Mouse (Mus musculus) lung, embryonic 14.5 days (tissue): ENCODE data around the gene Ubl4a. TPM values are rescaled to one million over a fixed set of nuclear protein-coding genes. Genes with fewer than 3 reads are reported as not detected.

Source experiments
- ATAC-seq: fragments of 200-750 bp; cut with Nextera tagmentation; 2 replicates; pipeline ENCODE4 v1.8.0; 2017; ENCODE audit warnings: mild to moderate bottlenecking, moderate TSS enrichment, moderate library complexity; ENCODE audit not compliant: insufficient read depth
- DNase-seq: peaks from one replicate; pipeline ENCODE4 v3.0.0-alpha.2; 2015
- H3K27ac ChIP-seq: fragments of 300-500 bp; sonication (generic); 2 replicates; pipeline ENCODE4 v1.5.1; 2014; ENCODE audit warnings: low read depth, mild to moderate bottlenecking, moderate library complexity
- H3K27me3 ChIP-seq: fragments of 300-500 bp; sonication (generic); 2 replicates; pipeline ENCODE4 v1.6.1; 2014; ENCODE audit warnings: low read length, control low read depth; ENCODE audit not compliant: insufficient read depth
- H3K36me3 ChIP-seq: fragments of 300-500 bp; sonication (generic); 2 replicates; pipeline ENCODE4 v1.6.1; 2014; ENCODE audit warnings: control low read depth; ENCODE audit not compliant: insufficient read depth
- H3K4me1 ChIP-seq: fragments of 300-500 bp; sonication (generic); 2 replicates; pipeline ENCODE4 v1.6.1; 2014; ENCODE audit warnings: antibody characterized with exemption, control low read depth; ENCODE audit not compliant: insufficient read depth
- H3K4me2 ChIP-seq: fragments of 300-500 bp; sonication (generic); 2 replicates; pipeline ENCODE4 v1.6.1; 2014; ENCODE audit warnings: mild to moderate bottlenecking
- H3K4me3 ChIP-seq: fragments of 300-500 bp; sonication (generic); 2 replicates; pipeline ENCODE4 v1.5.1; 2014; ENCODE audit warnings: low read depth, low read length
- H3K9ac ChIP-seq: fragments of 300-500 bp; sonication (generic); 2 replicates; pipeline ENCODE4 v1.6.1; 2014
- H3K9me3 ChIP-seq: fragments of 300-500 bp; sonication (generic); 2 replicates; pipeline ENCODE4 v1.6.1; 2016; ENCODE audit warnings: low read depth, low read length, control low read depth
- CTCF ChIP-seq: IDR thresholded peaks from 2 replicates; pipeline ENCODE4 v1.5.1; 2016; ENCODE audit warnings: antibody characterized with exemption, low read depth
- WGBS: fragments of 180-500 bp; shearing (Covaris S2); extraction: QIAGEN DNeasy Blood & Tissue Kit; methylation state at CpG from one replicate; pipeline ENCODE4 v1.1.7; 2014; 5-methylcytosine and 5-hydroxymethylcytosine counted together
- polyA plus RNA-seq: library from polyadenylated mRNA; unstranded; fragments of >200 nt; fragmentation: Nextera tagmentation; extraction: Ambion mirVana; gene quantifications from 2 replicates; pipeline ENCODE4 v1.2.1, GENCODE M21; 2014

Gene Ubl4a
- polyA plus RNA-seq = 88.8 and 90.6 TPM in 2 replicates

- ATAC-seq = peak; percentile 91
- Histone ChIP-seq H3K9ac (peak within 1 kb of the TSS; percentile 51), H3K36me3 (no peaks in the 10 kb centered on the region), H3K4me3 (peak within 1 kb of the TSS; percentile 48), H3K27ac (no peak within 1 kb of the TSS), H3K27me3 (no peaks in the 10 kb centered on the region), H3K4me2 (peak within 1 kb of the TSS; percentile 66), H3K4me1 (no peaks in the 10 kb centered on the region), H3K9me3 (no peaks in the 10 kb centered on the region)
- peak; percentile 92 for DNase-seq
- 15% methylated on average over 32 of the region's 32 CpGs for WGBS
- no peak for TF ChIP-seq CTCF
Measured at GRCm38 (mm10) chrX:74372888-74373549, at the start of gene Ubl4a, which contains the start of gene Slc10a3. TSS of gene Ubl4a (minus strand) at chrX:74373218. TSS of gene Slc10a3 (minus strand) at chrX:74373349.

- Histone ChIP-seq H3K4me3 (no peak overlapping the region), H3K9ac (no peak overlapping the region), H3K27ac (no peak overlapping the region), H3K4me1 (no peaks in the 10 kb centered on the region), H3K9me3 (no peaks in the 10 kb centered on the region), H3K27me3 (no peaks in the 10 kb centered on the region), H3K36me3 (0 out of 2 replicates have a peak, but pooled peaks cover 2% of the 10 kb centered on the region), H3K4me2 (no peak overlapping the region)
- ATAC-seq = peak; percentile 81
- TF ChIP-seq CTCF = peak; percentile 93
- peak; percentile 83 for DNase-seq
Measured at GRCm38 (mm10) chrX:74413377-74413776, 40.4 kb upstream of the Ubl4a start.

GRCm38 (mm10) chrX:74408340-74408739 is 35.3 kb upstream of the Ubl4a start:
- ATAC-seq = no peak
- Histone ChIP-seq H3K4me3 (no peak overlapping the region), H3K9me3 (no peaks in the 10 kb centered on the region), H3K4me1 (no peaks in the 10 kb centered on the region), H3K27me3 (no peaks in the 10 kb centered on the region), H3K36me3 (0 out of 2 replicates have a peak, but pooled peaks cover 2% of the 10 kb centered on the region), H3K4me2 (no peak overlapping the region), H3K27ac (no peak overlapping the region), H3K9ac (no peak overlapping the region)
- no peak for TF ChIP-seq CTCF
- 48% methylated on average over 2 of the region's 2 CpGs for WGBS
- DNase-seq = no peak

- 84% methylated on average over 3 of the region's 3 CpGs for WGBS
- Histone ChIP-seq H3K27ac (no peak overlapping the region), H3K9me3 (no peaks in the 10 kb centered on the region), H3K9ac (no peak overlapping the region), H3K4me1 (no peaks in the 10 kb centered on the region), H3K4me2 (no peak overlapping the region), H3K36me3 (no peaks in the 10 kb centered on the region), H3K4me3 (no peak overlapping the region), H3K27me3 (no peaks in the 10 kb centered on the region)
- no peak for ATAC-seq
- DNase-seq = no peak
- TF ChIP-seq CTCF = no peak
Measured at GRCm38 (mm10) chrX:74400136-74400535, 27.1 kb upstream of the Ubl4a start.

- Histone ChIP-seq H3K9ac (peak within 1 kb of the TSS; percentile 77), H3K9me3 (no peaks in the 10 kb centered on the region), H3K27me3 (no peaks in the 10 kb centered on the region), H3K4me2 (peak within 1 kb of the TSS; percentile 67), H3K4me3 (peak within 1 kb of the TSS; percentile 51), H3K4me1 (no peaks in the 10 kb centered on the region), H3K36me3 (no peaks in the 10 kb centered on the region), H3K27ac (peak within 1 kb of the TSS; percentile 88)
- DNase-seq (peak; percentile 91), ATAC-seq (peak; percentile 100)
- 12% methylated on average over 27 of the region's 30 CpGs for WGBS
- peak; percentile 64 for TF ChIP-seq CTCF
Measured at GRCm38 (mm10) chrX:74392535-74393443, 19.8 kb upstream of the Ubl4a start, which contains the start of the genes Fam3a and Ikbkg. TSS of gene Fam3a (minus strand) at chrX:74393272. TSS of gene Ikbkg (plus strand) at chrX:74393290.

GRCm38 (mm10) chrX:74388153-74388552 is 15.1 kb upstream of the Ubl4a start:
- Histone ChIP-seq H3K9ac (no peak overlapping the region), H3K36me3 (peaks cover 3% of the 10 kb centered on the region; the same call in 1 of the 2 replicates)
- ATAC-seq = no peak

GRCm38 (mm10) chrX:74384451-74384850 is 11.4 kb upstream of the Ubl4a start:
- TF ChIP-seq CTCF = no peak
- DNase-seq = no peak

More at GRCm38 (mm10) chrX:74388153-74388552, 15.1 kb upstream of the Ubl4a start:
- H3K4me3 ChIP-seq = no peak overlapping the region
- no peak for TF ChIP-seq CTCF
- no peaks in the 10 kb centered on the region for H3K27me3 ChIP-seq
- H3K27ac ChIP-seq = no peak overlapping the region
- no peak for DNase-seq
- H3K9me3 ChIP-seq = no peaks in the 10 kb centered on the region
- H3K4me1 ChIP-seq = no peaks in the 10 kb centered on the region
- no peak overlapping the region for H3K4me2 ChIP-seq

More at GRCm38 (mm10) chrX:74384451-74384850, 11.4 kb upstream of the Ubl4a start:
- Histone ChIP-seq H3K9ac (no peak overlapping the region), H3K36me3 (peaks cover 3% of the 10 kb centered on the region; the same call in 1 of the 2 replicates), H3K27me3 (no peaks in the 10 kb centered on the region), H3K4me2 (no peak overlapping the region), H3K9me3 (no peaks in the 10 kb centered on the region), H3K27ac (no peak overlapping the region), H3K4me3 (no peak overlapping the region), H3K4me1 (no peaks in the 10 kb centered on the region)
- 78% methylated on average over 2 of the region's 2 CpGs for WGBS
- no peak for ATAC-seq
